Mouse (Mus musculus) CH12.LX (cell line): Measurements from ENCODE around the gene Olfr784. TPM values are rescaled to one million over a fixed set of nuclear protein-coding genes. Genes with fewer than 3 reads are reported as not detected.
A peak's percentile ranks its signal among the peaks of the same experiment; 100 is the strongest.
"Not testable (repeated sequence)": the region's sequence is repeated elsewhere in the genome, so short reads cannot be mapped to it uniquely, and the experiment has no call there.

Experiments
- DNase-seq: peaks from one replicate; pipeline ENCODE4 v3.0.0-alpha.2; 2013; ENCODE audit errors: extremely low read depth
- H3K27ac ChIP-seq: 2 replicates; pipeline ENCODE4 v1.5.1; 2012; ENCODE audit warnings: low read depth, mild to moderate bottlenecking, control low read depth, moderate library complexity; ENCODE audit not compliant: insufficient read depth
- H3K27me3 ChIP-seq: replicated peaks from 2 replicates; pipeline ENCODE3; 2012; ENCODE audit warnings: inconsistent platforms
- H3K36me3 ChIP-seq, 2 experiments: replicated peaks in 1 of 2; 2 replicates each; pipeline versions ENCODE3 to v1.6.1; 2012; ENCODE audit warnings: inconsistent platforms in 1 of 2, low read length in 1 of 2, mild to moderate bottlenecking in 1 of 2, mixed read lengths in 1 of 2, moderate library complexity in 1 of 2; ENCODE audit not compliant: control insufficient read depth in 1 of 2, insufficient read depth in 1 of 2
- H3K4me1 ChIP-seq, 2 experiments: 2 replicates each; pipeline ENCODE4 v1.6.1; 2012; ENCODE audit warnings: inconsistent platforms in 1 of 2, moderate library complexity in 1 of 2; ENCODE audit not compliant: insufficient read depth in 2 of 2, control insufficient read depth in 1 of 2
- H3K4me2 ChIP-seq: 2 replicates; pipeline ENCODE4 v1.6.1; 2012; ENCODE audit warnings: low read depth, mild to moderate bottlenecking, control low read depth; ENCODE audit not compliant: poor library complexity, insufficient read depth, severe bottlenecking
- H3K4me3 ChIP-seq, 3 experiments: fragments of 150-350 bp in 1 of 3; sonication (generic) in 1 of 3; replicated peaks in 1 of 3; 2 replicates each; pipeline versions ENCODE3 to v1.5.1; 2011 to 2012; ENCODE audit warnings: low read depth in 2 of 3, low read length in 2 of 3, mild to moderate bottlenecking in 2 of 3, moderate library complexity in 2 of 3, control low read depth in 1 of 3, improper control_type of control experiment in 1 of 3, inconsistent platforms in 1 of 3, mixed read lengths in 1 of 3; ENCODE audit not compliant: poor library complexity in 1 of 3
- H3K79me2 ChIP-seq: replicated peaks from 2 replicates; pipeline ENCODE4 v1.6.1; 2012; ENCODE audit warnings: mild to moderate bottlenecking, moderate library complexity; ENCODE audit not compliant: control insufficient read depth, poor library complexity, insufficient read depth, severe bottlenecking; ENCODE audit errors: extremely low read depth
- H3K9ac ChIP-seq: 2 replicates; pipeline ENCODE4 v1.6.1; 2012; ENCODE audit warnings: low read depth, mild to moderate bottlenecking, control low read depth, moderate library complexity; ENCODE audit not compliant: insufficient read depth
- H3K9me3 ChIP-seq: replicated peaks from 2 replicates; pipeline ENCODE3; 2012; ENCODE audit warnings: low read length, inconsistent platforms, mixed read lengths
- BHLHE40 ChIP-seq: IDR thresholded peaks from 2 replicates; pipeline ENCODE4 v1.6.1; 2011; ENCODE audit warnings: mild to moderate bottlenecking, low read depth, low read length, improper control_type of control experiment
- ETS1 ChIP-seq: conservative IDR thresholded peaks from 2 replicates; pipeline ENCODE4 v1.6.1; 2012; ENCODE audit warnings: low read depth, mild to moderate bottlenecking, inconsistent platforms, low read length, improper control_type of control experiment, moderate library complexity
- IRF4 ChIP-seq: IDR thresholded peaks from 2 replicates; pipeline ENCODE4 v1.6.1; 2014; ENCODE audit warnings: low read depth, mild to moderate bottlenecking, inconsistent platforms, low read length, improper control_type of control experiment
- KAT2A ChIP-seq: IDR thresholded peaks from 2 replicates; pipeline ENCODE4 v1.6.1; 2012; ENCODE audit warnings: low read length, improper control_type of control experiment, inconsistent platforms; ENCODE audit not compliant: insufficient replicate concordance
- MAFK ChIP-seq: IDR thresholded peaks from 2 replicates; pipeline ENCODE4 v1.6.1; 2011; ENCODE audit warnings: low read length, improper control_type of control experiment; ENCODE audit not compliant: insufficient replicate concordance
- MAX ChIP-seq: IDR thresholded peaks from 2 replicates; pipeline ENCODE4 v1.6.1; 2011; ENCODE audit warnings: low read length, improper control_type of control experiment
- MAZ ChIP-seq: IDR thresholded peaks from 2 replicates; pipeline ENCODE4 v1.6.1; 2012; ENCODE audit warnings: low read depth, mild to moderate bottlenecking, inconsistent platforms, low read length, improper control_type of control experiment, moderate library complexity
- MEF2A ChIP-seq: IDR thresholded peaks from 2 replicates; pipeline ENCODE4 v1.6.1; 2014; ENCODE audit warnings: low read depth, mild to moderate bottlenecking, inconsistent platforms, low read length, improper control_type of control experiment, borderline replicate concordance
- POLR2A ChIP-seq: IDR thresholded peaks from 2 replicates; pipeline ENCODE4 v1.6.1; 2011; ENCODE audit warnings: low read depth, mild to moderate bottlenecking, improper control_type of control experiment, low read length
- POLR2AphosphoS2 ChIP-seq: IDR thresholded peaks from 2 replicates; pipeline ENCODE4 v1.6.1; 2011; ENCODE audit warnings: low read depth, low read length, improper control_type of control experiment
- RAD21 ChIP-seq: IDR thresholded peaks from 2 replicates; pipeline ENCODE4 v1.6.1; 2011; ENCODE audit warnings: low read depth, mild to moderate bottlenecking, low read length, improper control_type of control experiment, moderate library complexity
- SIN3A ChIP-seq: IDR thresholded peaks from 2 replicates; pipeline ENCODE4 v1.6.1; 2012; ENCODE audit warnings: low read length, improper control_type of control experiment, inconsistent platforms
- SMC3 ChIP-seq: IDR thresholded peaks from 2 replicates; pipeline ENCODE4 v1.6.1; 2011; ENCODE audit warnings: low read depth, low read length, improper control_type of control experiment
- TBP ChIP-seq: conservative IDR thresholded peaks from 2 replicates; pipeline ENCODE4 v1.6.1; 2011; ENCODE audit warnings: low read depth, low read length, improper control_type of control experiment
- UBTF ChIP-seq: IDR thresholded peaks from 2 replicates; pipeline ENCODE4 v1.6.1; 2012; ENCODE audit warnings: low read depth, mild to moderate bottlenecking, inconsistent platforms, low read length, improper control_type of control experiment, moderate library complexity
- ZKSCAN1 ChIP-seq: IDR thresholded peaks from 2 replicates; pipeline ENCODE4 v1.6.1; 2012; ENCODE audit warnings: low read depth, inconsistent platforms, low read length, improper control_type of control experiment, borderline replicate concordance
- dilution Hi-C: fragments of 300-500 bp; cut with MboI; formaldehyde crosslinking; loops from 2 replicates; pipeline ENCODE4 v1.14.3; 2020; ENCODE audit warnings: low sequenced_read_pairs; ENCODE audit not compliant: extremely low pct_unique_long_range_greater_than_20kb, extremely low pct_ligation_motif_present
- in situ Hi-C: fragments of 300-500 bp; cut with MboI; formaldehyde crosslinking; loops from 3 replicates; pipeline ENCODE4 v1.14.3; 2019; ENCODE audit warnings: low sequenced_read_pairs, low pct_ligation_motif_present, low pct_unique_long_range_greater_than_20kb, mixed read lengths
- polyA plus RNA-seq: library from polyadenylated mRNA; unstranded; fragments of >175 nt; gene quantifications from 2 replicates; pipeline ENCODE4 v1.2.1, GENCODE M21; 2012; ENCODE audit warnings: low read depth; ENCODE audit not compliant: insufficient read length
- total RNA-seq, 2 experiments: library from RNA; depleted of rRNA; stranded (reverse); fragments of 300-350 nt in 1 of 2; fragments of >200 nt in 1 of 2; gene quantifications; 2 replicates each; pipeline ENCODE4 v1.2.3; 2012 to 2014

Gene Olfr784
- total and polyA plus RNA-seq, 3 experiments: 0.08 to 0.10 TPM; not detected in 1

GRCm38 (mm10) chr10:129374051-129374450 lies 9.8 kb upstream of the Olfr784 start:
- H3K4me1 ChIP-seq, H3K9me3 ChIP-seq, H3K79me2 ChIP-seq, in situ Hi-C loops, dilution Hi-C loops, H3K4me3 ChIP-seq, H3K4me2 ChIP-seq, DNase-seq, H3K27me3 ChIP-seq, H3K27ac ChIP-seq, H3K36me3 ChIP-seq: not testable (repeated sequence)
- TF ChIP-seq POLR2A (peak; percentile 57), BHLHE40 (peak; percentile 67), TBP (peak; percentile 62)
- peak overlapping the region; percentile 59; the same call in 1 of the 2 replicates for H3K9ac ChIP-seq

GRCm38 (mm10) chr10:129400892-129401291 lies 17.0 kb downstream of the Olfr784 start:
- Histone ChIP-seq H3K27me3 (no peaks in the 10 kb centered on the region), H3K36me3 (no peaks in the 10 kb centered on the region), H3K9me3 (no peaks in the 10 kb centered on the region), H3K4me3 (no peak overlapping the region), H3K4me2 (no peak overlapping the region), H3K9ac (no peak overlapping the region), H3K27ac (no peak overlapping the region), H3K79me2 (no peaks in the 10 kb centered on the region)
- in situ Hi-C loops (no loop called here), dilution Hi-C loops (no loop called here)
- DNase-seq: no peak
- TF ChIP-seq POLR2AphosphoS2 (no peak), MAZ (no peak), TBP (no peak), UBTF (no peak), ZKSCAN1 (no peak), RAD21 (no peak), BHLHE40 (no peak), SIN3A (no peak), ETS1 (no peak), SMC3 (no peak), MEF2A (no peak), MAX (no peak), MAFK (no peak), IRF4 (no peak), KAT2A (no peak)
- TF ChIP-seq, all 38 proteins: peak for 0
- H3K4me1 ChIP-seq: no peaks in the 10 kb centered on the region
